Mouse (Mus musculus) testis, adult 2 months (tissue): ENCODE measurements at regions not wholly inside any gene's neighbourhood (a gene's known extent, or its start where the extent isn't known, plus 50 kb on each side); places are given as distances from the start of the nearest gene placed in this dataset.

Experiments used
- CTCF ChIP-seq: fragments of 200-500 bp; IDR thresholded peaks from 2 replicates; pipeline ENCODE4 v1.5.1; 2012; ENCODE audit warnings: low read depth, mild to moderate bottlenecking, inconsistent platforms, low read length, moderate library complexity; ENCODE audit not compliant: control insufficient read depth, insufficient read depth, insufficient replicate concordance
- POLR2A ChIP-seq: fragments of 200-500 bp; IDR thresholded peaks from 2 replicates; pipeline ENCODE4 v1.6.1; 2012; ENCODE audit warnings: low read depth, mild to moderate bottlenecking, inconsistent platforms, low read length, moderate library complexity; ENCODE audit not compliant: control insufficient read depth

DNA sequence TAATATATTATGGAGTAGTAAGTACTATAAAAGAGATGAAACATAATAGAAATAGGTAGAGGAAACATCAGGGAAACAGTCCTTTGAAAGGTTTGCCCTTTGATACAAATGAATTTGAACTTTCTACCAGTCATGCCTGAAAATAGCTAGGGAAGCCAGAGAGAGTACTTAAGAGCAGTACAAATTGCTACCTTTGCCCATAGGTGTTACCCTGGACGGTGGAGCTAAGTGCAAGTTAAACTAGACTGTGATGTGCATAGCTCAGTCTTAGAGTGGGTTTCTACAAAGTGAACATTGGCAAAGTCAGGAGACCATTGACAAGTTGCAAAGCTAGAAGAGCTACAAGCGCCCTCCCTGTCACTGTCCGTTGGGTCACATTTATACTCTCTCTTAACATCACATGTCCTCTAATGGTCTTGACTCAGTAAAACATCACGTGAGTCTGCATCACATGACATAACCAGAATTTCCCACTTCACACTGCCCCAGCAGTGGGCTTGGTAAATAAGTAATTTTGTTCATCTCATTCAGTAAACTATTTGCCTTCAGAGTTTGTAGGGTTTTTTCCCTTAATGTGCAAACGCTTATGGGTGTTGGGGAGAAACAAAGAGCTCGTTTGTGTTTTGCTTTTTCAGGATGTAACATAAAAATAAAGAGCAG lies 80.6 kb upstream of the Itga1 start:
- TF ChIP-seq CTCF (no peak), POLR2A (no peak)
